Mouse (Mus musculus): ENCODE data around the gene Acsf3. TPM values are rescaled to one million over a fixed set of nuclear protein-coding genes. Genes with fewer than 3 reads are reported as not detected.

Acsf3 gene
- total RNA-seq, 4 experiments from 2014 or later = 10.5 to 13.1 (median 11.5) TPM

DNA sequence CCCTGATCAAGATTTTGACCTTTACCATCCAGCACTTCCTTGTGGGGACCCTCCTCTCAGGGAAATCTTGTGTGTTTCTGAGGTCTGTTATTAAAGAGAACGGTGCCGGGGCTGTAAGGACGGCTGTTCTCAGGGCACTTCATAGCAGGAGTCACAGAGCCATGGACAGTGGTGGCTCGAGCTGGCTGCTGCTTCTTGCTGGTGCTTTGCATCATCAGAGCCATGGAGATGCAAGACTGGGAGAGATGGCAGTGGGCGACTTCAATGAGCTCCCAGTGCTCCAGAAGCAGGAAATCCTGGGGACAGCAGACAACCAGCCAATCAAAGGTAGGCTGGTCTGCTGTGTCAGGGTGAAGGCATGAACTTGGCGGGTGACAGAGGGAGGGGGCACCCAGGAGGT lies 14.2 kb upstream of the Acsf3 start:
- no peak for DNase-seq (ENCODE audit: low spot score in 2 of 2)

GRCm38 (mm10) chr8:122762731-122763266 lies 12.5 kb upstream of the Acsf3 start:
- DNase-seq (ENCODE audit: low spot score in 2 of 2) = no peak

DNA sequence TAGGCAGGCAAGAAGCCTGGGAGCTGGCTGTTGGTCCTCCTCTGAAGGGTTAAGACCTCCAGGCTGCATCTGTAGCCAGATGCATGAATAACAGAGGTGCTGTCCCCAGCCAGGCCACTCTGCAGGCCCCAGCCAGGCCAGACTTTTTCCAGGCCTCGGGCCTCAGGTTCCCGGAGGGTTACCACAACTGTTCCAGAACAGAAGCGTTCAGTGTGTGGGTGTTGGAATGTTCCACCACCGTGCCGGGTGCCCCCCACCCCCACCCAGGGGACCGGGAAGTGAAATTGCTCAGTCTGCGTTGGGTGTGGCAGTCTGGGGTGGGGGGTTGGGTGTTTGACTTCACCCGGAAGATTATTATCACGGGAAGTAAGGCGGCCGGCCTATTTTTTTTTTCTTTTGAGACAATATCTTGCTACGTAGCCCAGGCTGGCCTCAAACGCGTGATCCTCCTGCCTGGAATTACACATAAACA lies 12.0 kb upstream of the Acsf3 start:
- DNase-seq (ENCODE audit: low spot score in 2 of 2) = no peak

GRCm38 (mm10) chr8:122764790-122765474 lies 10.4 kb upstream of the Acsf3 start:
- DNase-seq (ENCODE audit: low spot score in 2 of 2) = no peak

DNA sequence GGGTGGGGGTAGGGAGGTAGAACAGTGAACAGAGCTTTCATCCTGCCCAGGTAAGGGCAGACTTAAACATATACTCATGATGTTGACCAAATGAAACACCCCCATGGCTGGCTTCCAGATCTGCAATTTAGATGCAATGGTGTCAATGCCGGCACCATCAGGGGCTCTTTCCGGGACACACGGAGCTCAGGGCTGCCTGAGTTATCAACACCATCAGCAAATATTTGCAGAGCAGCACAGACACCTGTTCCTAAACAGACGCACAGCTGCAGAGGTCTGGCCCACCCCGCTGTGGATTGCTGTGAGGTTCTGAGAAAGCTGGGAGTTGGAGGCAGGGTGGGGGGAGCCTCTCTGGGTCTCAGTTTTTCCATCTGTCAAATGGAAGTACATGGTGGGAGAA lies 9.1 kb upstream of the Acsf3 start:
- no peak for DNase-seq (ENCODE audit: low spot score in 2 of 2)

GRCm38 (mm10) chr8:122766647-122767200 lies 8.6 kb upstream of the Acsf3 start:
- no peak for DNase-seq (ENCODE audit: low spot score in 2 of 2)

GRCm38 (mm10) chr8:122767229-122767628 lies 8.1 kb upstream of the Acsf3 start:
- no peak for DNase-seq (ENCODE audit: low spot score in 2 of 2)

DNA sequence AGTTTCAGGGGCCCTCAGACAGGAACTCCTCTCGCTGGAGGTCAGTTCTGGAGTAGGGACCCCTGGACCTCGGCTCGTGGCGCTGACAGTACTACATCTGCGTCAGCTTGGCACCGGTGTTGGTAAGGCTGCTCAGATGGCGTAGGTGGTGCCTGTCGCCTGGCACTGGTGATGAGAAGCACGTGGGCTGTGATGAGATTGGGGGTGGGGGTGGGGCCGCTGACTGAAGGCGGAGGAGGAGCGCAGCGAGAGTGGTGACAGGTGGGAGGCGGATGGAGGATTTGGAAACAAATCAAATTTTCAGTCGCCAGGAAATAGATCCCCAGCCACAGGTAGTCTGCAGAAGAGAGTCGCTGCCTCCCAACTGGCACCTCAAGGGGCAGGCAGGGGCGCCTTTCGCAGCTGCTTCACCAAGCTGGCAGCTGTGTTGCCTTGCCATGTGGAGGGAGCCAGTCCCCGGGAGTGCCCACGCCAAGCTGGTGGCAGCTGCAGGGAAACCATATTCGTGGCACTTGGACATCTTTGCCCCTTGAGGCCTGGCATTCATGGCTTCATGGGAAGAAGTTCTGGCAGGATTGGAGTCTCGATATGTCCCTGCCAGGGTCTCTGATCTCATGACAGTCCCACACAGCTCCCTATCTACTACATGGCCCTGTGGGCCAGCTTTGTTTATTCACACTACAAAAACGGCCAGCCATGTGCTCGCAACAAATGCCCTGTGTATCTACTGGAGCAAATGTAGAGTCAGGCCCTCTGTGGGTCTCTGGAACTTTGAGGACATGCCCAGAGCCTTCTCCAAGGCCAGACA lies 5.8 kb upstream of the Acsf3 start:
- DNase-seq (ENCODE audit: low spot score in 2 of 2) = no peak

GRCm38 (mm10) chr8:122772431-122773060 lies 2.7 kb upstream of the Acsf3 start:
- DNase-seq (ENCODE audit: low spot score in 2 of 2) = no peak

DNA sequence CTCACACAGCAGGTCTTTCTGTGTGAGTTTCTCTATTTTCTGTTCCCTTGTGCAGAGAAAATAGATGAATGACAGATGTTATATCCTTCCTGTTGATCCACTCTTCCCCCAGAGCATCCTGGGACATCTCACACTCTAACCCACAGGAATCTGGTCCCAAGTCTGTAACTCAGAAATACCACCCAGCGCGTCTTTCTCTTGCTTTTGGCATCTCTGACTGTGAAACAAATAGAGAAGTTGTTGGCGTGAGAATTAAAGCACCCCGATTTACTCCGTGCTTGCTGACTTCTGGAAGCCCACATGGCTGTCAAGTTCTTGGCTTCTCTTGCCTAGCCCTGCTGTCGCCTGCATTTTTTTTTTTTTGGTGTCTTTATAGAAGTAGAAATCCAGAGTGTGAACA lies 2.4 kb downstream of the Acsf3 start:
- no peak for DNase-seq (ENCODE audit: low spot score in 2 of 2)

GRCm38 (mm10) chr8:122778703-122779239 lies 3.5 kb downstream of the Acsf3 start:
- DNase-seq (ENCODE audit: low spot score in 2 of 2) = no peak

DNA sequence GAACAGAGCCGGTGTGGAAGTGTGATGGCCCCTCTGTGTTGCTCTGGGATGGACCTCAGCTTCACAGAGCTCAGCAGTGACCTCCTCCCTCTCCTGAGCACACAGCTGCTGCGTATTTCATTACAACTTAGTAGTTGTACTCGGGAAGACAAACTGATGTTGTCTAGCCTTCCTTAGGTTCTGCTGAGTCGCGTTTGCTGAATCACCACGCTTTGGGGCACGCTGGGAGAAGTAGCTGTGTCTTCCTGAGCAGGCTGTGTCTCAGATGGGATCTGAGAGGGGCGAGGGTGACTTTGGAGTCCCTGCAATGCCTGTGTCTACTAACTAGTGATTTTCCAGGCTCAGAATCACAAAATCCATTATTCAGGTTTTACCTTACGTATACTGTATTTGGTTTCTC lies 4.0 kb downstream of the Acsf3 start:
- no peak for DNase-seq (ENCODE audit: low spot score in 2 of 2)

DNA sequence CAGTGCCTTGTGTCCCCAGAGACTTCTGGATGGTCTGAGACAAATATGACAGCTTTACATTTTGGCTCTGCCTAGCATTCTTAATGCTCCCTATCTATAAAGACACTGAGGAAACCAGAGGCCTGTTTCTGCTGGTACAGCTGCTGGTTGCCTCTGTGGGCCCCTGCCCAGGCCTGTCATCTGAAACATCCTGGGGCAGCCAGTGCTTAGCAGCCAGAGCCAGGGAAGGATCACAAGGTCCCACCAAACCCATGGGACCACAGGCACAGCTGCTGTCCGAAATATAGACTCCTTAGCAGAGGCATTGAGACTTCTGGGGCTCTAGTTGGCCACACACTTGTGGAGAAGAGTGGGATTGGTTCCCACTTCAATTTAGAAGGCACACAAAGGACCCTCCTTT lies 9.5 kb downstream of the Acsf3 start:
- peak in 1 of 2 experiments; percentile 47 for DNase-seq (ENCODE audit: low spot score in 2 of 2)

DNA sequence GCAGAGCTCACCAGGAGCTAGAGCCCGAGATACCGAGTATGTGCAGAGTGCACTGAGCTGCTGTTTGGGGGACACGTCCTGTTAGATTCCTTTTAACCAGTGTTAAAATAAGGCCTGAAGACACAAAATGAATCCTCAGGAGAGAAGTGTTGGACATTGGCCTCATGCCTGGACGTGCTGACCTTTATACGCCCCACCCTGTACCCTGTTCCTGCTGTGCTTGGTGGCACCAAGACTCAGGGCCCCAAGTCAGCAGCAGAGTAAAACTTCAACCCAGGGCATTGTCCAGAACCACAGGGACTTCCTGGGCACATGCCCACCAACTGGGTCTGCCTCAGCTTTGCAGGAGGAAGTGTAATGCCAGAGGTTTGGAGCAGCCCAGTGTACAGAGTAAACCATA lies 14.5 kb downstream of the Acsf3 start:
- no peak for DNase-seq (ENCODE audit: low spot score in 2 of 2)

DNA sequence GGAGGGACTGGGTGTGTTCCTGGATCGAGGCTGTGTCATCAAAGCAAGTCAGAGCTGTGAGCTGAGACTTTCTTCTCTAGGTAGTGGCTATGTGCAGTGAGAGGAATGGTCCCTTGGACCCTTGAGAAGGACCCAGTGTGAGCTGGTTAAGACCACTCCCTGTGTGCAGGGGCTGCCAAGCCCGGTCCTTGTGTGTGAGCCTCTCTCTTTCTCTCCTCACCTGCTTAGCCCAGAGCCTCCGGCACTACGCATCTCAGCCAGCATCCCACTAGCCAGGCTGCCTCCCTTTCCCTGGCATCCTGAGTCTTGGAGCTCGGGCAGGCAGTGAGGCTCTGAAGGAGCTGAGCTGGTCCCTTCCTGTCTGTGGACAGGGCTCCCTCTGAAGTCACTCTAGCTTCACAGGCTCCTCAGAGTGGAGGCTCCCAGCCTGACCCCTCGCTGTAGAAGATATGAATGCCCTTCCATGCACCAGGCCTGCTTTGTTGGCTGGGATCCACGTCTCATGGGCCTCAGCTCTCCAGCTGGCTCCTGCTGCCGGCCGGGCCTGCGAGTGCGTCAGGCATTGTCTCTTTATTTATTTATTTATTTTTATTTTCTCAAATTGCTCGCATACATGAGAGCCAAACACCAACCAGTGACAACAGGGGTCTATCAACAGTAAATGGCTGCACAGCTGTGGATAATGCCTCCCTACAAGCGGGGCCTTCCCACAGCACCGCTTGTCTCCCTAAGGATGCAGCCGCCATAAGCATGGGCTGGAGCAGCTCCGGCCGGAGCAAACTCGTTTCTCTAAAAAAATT lies 18.3 kb downstream of the Acsf3 start:
- no peak for DNase-seq (ENCODE audit: low spot score in 2 of 2)

DNA sequence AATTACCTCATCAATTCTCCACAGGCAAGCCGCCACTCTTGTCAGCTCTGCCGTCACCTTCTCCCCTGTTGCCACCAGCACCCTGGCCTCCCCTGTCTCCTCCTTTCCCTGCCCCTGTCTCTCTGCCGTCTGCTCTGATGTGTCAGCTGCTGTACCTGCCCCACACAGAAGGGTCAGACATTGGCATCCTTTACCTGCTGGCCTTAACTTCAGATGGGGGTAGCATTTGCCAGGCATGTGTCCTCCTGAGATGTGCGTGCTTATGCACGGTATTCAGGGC lies 18.8 kb downstream of the Acsf3 start:
- DNase-seq (ENCODE audit: low spot score in 2 of 2) = no peak

GRCm38 (mm10) chr8:122803906-122804761 lies 28.8 kb downstream of the Acsf3 start:
- DNase-seq (ENCODE audit: low spot score in 2 of 2) = no peak

GRCm38 (mm10) chr8:122805349-122805748 lies 30.1 kb downstream of the Acsf3 start:
- no peak for DNase-seq (ENCODE audit: low spot score in 2 of 2)

DNA sequence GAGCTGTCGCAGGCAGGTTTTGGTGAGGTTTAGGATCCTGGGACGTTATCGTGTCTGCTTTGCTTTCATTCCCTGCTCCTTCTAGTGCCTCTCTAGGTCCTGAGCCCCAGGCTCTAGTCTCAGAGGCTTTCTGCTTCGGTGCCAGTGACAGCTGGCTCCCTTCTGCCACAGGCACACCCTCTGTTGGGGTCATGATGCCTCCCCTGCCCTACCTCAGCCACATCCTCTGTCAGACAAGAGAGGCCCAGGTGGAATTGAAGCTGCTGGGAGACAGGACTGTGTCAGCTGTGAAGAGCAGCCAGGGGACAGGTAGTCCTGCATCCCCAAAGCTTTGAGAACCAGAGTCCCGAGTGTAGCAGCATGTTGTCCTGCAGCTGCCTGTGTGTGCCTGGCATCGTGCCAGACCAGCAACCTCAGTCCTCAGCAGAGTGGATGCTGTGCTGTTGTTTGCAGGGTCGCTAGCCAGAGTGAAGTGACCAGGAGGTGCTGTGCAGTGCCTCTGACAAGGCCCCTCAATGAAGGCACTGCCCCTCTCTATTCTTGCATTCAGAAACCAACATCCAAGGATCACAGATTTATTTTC lies 31.8 kb downstream of the Acsf3 start:
- DNase-seq (ENCODE audit: low spot score in 2 of 2) = no peak

GRCm38 (mm10) chr8:122807907-122808306 lies 32.6 kb downstream of the Acsf3 start:
- no peak for DNase-seq (ENCODE audit: low spot score in 2 of 2)

All from gastrocnemius, adult 8-10 months (tissue).